Mouse (Mus musculus) liver, embryonic 13.5 days (tissue): ENCODE data around the gene Ssbp3. TPM values are rescaled to one million over a fixed set of nuclear protein-coding genes. Genes with fewer than 3 reads are reported as not detected.
A peak's percentile ranks its signal among the peaks of the same experiment; 100 is the strongest.

Experiments
- ATAC-seq: fragments of 200-750 bp; cut with Nextera tagmentation; 2 replicates; pipeline ENCODE4 v1.8.0; 2017; ENCODE audit warnings: low read depth, mild to moderate bottlenecking, moderate number of reproducible peaks, moderate library complexity
- DNase-seq: peaks from one replicate; pipeline ENCODE4 v3.0.0; 2022
- H3K27ac ChIP-seq: fragments of 300-500 bp; sonication (generic); 2 replicates; pipeline ENCODE4 v1.5.1; 2015; ENCODE audit warnings: moderate library complexity, mild to moderate bottlenecking, inconsistent platforms
- H3K27me3 ChIP-seq: fragments of 300-500 bp; sonication (generic); 2 replicates; pipeline ENCODE4 v1.6.1; 2015; ENCODE audit warnings: mild to moderate bottlenecking, inconsistent platforms
- H3K36me3 ChIP-seq: fragments of 300-500 bp; sonication (generic); 2 replicates; pipeline ENCODE4 v1.6.1; 2015; ENCODE audit warnings: mild to moderate bottlenecking, inconsistent platforms
- H3K4me1 ChIP-seq: fragments of 300-500 bp; sonication (generic); replicated peaks from 2 replicates; pipeline ENCODE4 v1.6.1; 2015; ENCODE audit warnings: inconsistent platforms
- H3K4me2 ChIP-seq: fragments of 300-500 bp; sonication (generic); 2 replicates; pipeline ENCODE4 v1.6.1; 2015; ENCODE audit warnings: inconsistent platforms, mild to moderate bottlenecking, moderate library complexity
- H3K4me3 ChIP-seq: fragments of 300-500 bp; sonication (generic); replicated peaks from 2 replicates; pipeline ENCODE4 v1.5.1; 2015; ENCODE audit warnings: mild to moderate bottlenecking, inconsistent platforms
- H3K9ac ChIP-seq: fragments of 300-500 bp; sonication (generic); 2 replicates; pipeline ENCODE4 v1.6.1; 2015; ENCODE audit warnings: mild to moderate bottlenecking, inconsistent platforms
- H3K9me3 ChIP-seq: fragments of 300-500 bp; sonication (generic); replicated peaks from 2 replicates; pipeline ENCODE4 v1.6.1; 2016; ENCODE audit warnings: inconsistent platforms
- WGBS: fragments of 180-500 bp; shearing (Covaris S2); methylation state at CpG from one replicate; pipeline ENCODE4 v1.1.7; 2015; ENCODE audit not compliant: insufficient replicate concordance; 5-methylcytosine and 5-hydroxymethylcytosine counted together
- polyA plus RNA-seq: library from polyadenylated mRNA; unstranded; fragments of >200 nt; fragmentation: Nextera tagmentation; extraction: Ambion mirVana; gene quantifications from 2 replicates; pipeline ENCODE4 v1.2.1, GENCODE M21; 2015

Ssbp3 gene
- polyA plus RNA-seq, 1 experiment from 2014 or later, result 55.5 TPM

DNA sequence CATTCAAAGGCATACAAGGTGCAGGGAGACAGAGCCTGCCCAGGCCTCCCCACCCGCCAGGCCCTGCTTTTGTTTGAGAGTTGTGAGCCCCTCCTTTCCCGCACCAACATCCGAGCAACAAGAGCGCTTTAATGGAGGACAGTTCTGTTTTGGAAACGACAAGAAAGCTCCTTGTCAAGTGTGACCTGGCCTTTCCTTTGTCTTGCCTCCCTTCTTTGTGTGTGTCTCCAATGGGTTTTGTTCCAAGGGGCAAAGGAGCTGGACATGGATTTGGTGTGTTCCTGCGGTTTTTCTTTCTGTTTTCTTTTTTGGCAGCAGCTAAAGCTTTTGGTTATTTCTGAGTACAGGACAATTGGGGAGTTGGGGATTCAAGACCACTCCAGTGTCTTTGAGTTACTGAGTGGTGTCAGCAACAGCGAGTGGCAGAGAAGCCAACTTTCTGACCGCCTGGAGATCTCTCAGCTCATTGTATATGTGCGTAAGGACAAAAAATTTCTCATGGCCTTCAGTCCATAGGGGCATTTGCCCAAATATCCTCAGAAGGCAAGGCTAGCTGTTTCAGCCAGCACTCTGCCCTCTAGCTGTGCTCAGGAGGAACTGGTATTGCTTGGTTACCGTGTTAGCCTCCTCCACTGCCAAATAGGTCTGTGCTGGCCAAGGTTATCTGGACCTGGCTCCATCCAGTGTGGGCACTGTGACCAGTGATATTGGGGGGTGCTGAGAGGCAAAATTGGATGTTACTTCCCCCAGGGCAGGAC, 78.9 kb downstream of the Ssbp3 start:
- DNase-seq (no peak), ATAC-seq (no peak)
- no peak overlapping the region for H3K4me3 ChIP-seq
- no peak overlapping the region for H3K27ac ChIP-seq
- H3K27me3 ChIP-seq, result no peaks in the 10 kb centered on the region
- H3K36me3 ChIP-seq, result 0 out of 2 replicates have a peak, but pooled peaks cover 8% of the 10 kb centered on the region
- peaks cover 90% of the 10 kb centered on the region for H3K4me1 ChIP-seq
- 81% methylated on average over 10 of the region's 10 CpGs for WGBS
- no peaks in the 10 kb centered on the region for H3K9me3 ChIP-seq
- H3K4me2 ChIP-seq, result no peak overlapping the region
- H3K9ac ChIP-seq, result no peak overlapping the region

DNA sequence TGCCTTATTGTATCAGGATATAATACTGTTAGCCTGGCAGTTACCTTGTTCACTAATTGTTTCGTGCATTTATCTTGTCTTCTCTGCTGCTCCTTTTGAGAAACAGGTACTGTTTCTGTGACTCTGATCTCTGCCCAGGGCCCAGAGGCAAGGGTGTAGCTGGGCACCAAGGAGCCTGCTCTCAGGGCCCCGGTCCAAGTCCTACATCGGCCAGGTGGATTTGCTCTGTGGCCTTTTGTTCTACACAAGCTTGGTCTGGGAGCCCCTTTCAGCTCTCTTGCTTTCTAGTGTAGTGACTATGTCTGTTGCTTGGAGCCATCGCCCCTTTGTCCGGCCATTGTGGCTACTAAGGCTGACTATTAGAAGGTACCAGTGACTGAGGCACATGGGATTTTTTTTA, 82.6 kb downstream of the Ssbp3 start:
- DNase-seq (no peak), ATAC-seq (no peak)
- H3K9ac ChIP-seq, result no peak overlapping the region
- H3K4me1 ChIP-seq, result peaks cover 90% of the 10 kb centered on the region
- 0 out of 2 replicates have a peak, but pooled peaks cover 10% of the 10 kb centered on the region for H3K36me3 ChIP-seq
- no peaks in the 10 kb centered on the region for H3K9me3 ChIP-seq
- H3K27me3 ChIP-seq, result no peaks in the 10 kb centered on the region
- H3K27ac ChIP-seq, result no peak overlapping the region
- WGBS, result 91% methylated on average over 5 of the region's 5 CpGs
- H3K4me2 ChIP-seq, result no peak overlapping the region
- H3K4me3 ChIP-seq, result no peak overlapping the region

DNA sequence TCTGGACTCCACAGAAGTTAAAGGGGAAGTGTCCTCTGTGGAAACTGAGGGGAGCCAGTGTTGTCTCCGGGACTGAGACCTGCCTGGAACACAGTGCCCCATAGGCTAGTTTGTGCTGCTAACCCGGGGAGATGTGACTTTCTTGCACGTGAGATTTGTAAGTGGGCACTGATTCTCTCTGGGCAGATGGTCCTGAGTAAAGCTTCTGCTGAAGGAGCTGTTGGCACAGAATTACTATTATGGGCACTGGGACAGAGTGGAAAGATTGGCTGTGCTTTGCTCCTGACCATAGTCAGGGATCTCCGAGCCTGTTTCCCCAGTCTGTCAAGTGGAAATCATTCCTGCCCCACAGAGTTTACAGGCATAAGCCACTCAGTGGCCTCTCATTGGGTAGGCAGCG, 83.8 kb downstream of the Ssbp3 start:
- Histone ChIP-seq H3K4me1 (peaks cover 92% of the 10 kb centered on the region), H3K4me3 (no peak overlapping the region), H3K27me3 (no peaks in the 10 kb centered on the region), H3K36me3 (peaks cover 15% of the 10 kb centered on the region; the same call in 1 of the 2 replicates), H3K27ac (0 out of 2 replicates have a peak overlapping the region, but pooled peaks have one; percentile 15), H3K9me3 (no peaks in the 10 kb centered on the region), H3K9ac (no peak overlapping the region), H3K4me2 (no peak overlapping the region)
- DNase-seq, result no peak
- WGBS, result 73% methylated on average over 5 of the region's 5 CpGs
- no peak for ATAC-seq

DNA sequence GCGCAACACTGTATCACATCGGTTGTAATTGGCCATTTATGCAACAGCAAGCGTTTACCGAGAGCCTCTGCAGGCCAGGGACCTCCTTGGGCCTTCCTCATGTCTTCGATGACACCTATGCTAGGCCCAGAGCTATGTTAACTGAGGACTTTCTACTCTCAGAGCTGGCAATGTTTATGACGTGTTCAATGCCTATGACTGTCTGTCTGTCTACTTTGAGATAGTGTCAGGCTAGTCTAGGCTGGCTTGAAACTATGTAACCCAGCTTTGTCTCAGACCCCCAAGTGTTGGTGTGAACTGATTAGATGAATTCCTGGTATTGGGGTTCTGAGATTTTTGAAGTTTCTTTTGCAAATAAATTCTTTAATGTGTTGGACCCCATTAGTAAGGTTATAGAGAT, 84.6 kb downstream of the Ssbp3 start:
- Histone ChIP-seq H3K36me3 (peaks cover 18% of the 10 kb centered on the region; the same call in 1 of the 2 replicates), H3K27ac (peak overlapping the region; percentile 15; the same call in 1 of the 2 replicates), H3K9ac (no peak overlapping the region), H3K27me3 (no peaks in the 10 kb centered on the region), H3K4me1 (peaks cover 94% of the 10 kb centered on the region), H3K9me3 (no peaks in the 10 kb centered on the region), H3K4me2 (no peak overlapping the region), H3K4me3 (no peak overlapping the region)
- 70% methylated on average over 6 of the region's 6 CpGs for WGBS
- peak; percentile 39; the same call in 1 of the 2 replicates for ATAC-seq
- DNase-seq, result no peak

DNA sequence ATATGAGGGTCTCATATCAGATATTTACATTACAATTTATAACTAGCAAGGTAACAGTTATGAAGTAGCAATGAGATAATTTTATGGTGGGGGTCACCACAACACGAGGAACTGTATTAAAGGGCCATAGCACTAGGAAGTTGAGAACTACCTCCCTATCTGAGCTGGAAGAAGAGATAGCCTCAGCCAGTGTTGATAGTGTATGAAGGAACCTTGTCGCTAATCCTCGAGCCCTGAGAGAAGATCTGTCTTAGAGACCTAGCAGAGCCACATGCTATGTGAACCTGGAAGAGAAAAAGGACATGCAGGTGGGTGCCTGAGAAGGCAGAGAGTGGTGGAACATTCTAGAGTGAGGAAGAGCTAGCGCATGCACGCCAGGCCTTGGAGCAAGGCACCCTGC, 85.0 kb downstream of the Ssbp3 start:
- Histone ChIP-seq H3K4me3 (no peak overlapping the region), H3K4me2 (no peak overlapping the region), H3K27me3 (no peaks in the 10 kb centered on the region), H3K4me1 (peaks cover 98% of the 10 kb centered on the region), H3K9ac (no peak overlapping the region), H3K36me3 (peaks cover 18% of the 10 kb centered on the region), H3K9me3 (no peaks in the 10 kb centered on the region), H3K27ac (0 out of 2 replicates have a peak overlapping the region, but pooled peaks have one; percentile 32)
- DNase-seq (no peak), ATAC-seq (no peak)
- 46% methylated on average over 5 of the region's 5 CpGs for WGBS

DNA sequence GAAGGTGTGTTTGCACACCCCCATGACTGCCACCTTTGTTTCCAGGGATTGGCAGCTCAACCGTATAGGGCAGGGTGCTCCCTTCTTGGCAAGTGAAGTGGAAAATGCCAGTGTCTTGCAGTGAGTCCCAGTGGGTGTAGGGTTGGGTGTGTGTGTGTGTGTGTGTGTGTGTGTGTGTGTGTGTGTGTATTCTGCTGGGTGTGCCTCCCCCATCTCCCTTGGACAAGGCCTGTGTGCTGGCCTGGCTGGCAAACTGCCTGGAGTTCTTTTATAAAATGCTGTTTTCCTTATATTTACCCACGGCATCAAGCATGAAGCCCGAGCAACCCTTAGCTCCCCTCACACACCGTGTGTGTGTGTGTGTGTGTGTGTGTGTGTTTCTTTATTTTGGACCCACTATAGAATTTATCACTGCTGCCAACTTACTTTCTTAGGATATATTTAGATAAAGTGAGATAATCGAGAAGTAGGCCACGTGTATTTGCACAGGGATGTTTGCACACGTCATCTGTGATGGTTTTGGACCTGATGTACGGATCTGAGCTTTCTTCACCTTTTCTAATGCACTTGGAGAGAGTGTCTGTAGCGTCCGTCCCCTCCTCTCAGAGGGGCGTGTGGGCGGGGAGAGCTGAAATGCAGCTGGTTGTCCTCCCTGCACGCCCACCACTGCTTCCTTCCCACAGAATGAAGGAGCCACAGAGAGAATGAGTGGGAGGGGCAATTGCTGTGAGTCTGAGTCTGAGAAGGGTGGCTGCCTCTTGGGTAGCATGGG, 86.0 kb downstream of the Ssbp3 start:
- Histone ChIP-seq H3K4me1 (peaks cover 99% of the 10 kb centered on the region), H3K9ac (no peak overlapping the region), H3K4me2 (no peak overlapping the region), H3K27ac (no peak overlapping the region), H3K36me3 (peaks cover 16% of the 10 kb centered on the region), H3K27me3 (no peaks in the 10 kb centered on the region), H3K4me3 (no peak overlapping the region), H3K9me3 (no peaks in the 10 kb centered on the region)
- no peak for DNase-seq
- ATAC-seq, result no peak
- 49% methylated on average over 13 of the region's 13 CpGs for WGBS

DNA sequence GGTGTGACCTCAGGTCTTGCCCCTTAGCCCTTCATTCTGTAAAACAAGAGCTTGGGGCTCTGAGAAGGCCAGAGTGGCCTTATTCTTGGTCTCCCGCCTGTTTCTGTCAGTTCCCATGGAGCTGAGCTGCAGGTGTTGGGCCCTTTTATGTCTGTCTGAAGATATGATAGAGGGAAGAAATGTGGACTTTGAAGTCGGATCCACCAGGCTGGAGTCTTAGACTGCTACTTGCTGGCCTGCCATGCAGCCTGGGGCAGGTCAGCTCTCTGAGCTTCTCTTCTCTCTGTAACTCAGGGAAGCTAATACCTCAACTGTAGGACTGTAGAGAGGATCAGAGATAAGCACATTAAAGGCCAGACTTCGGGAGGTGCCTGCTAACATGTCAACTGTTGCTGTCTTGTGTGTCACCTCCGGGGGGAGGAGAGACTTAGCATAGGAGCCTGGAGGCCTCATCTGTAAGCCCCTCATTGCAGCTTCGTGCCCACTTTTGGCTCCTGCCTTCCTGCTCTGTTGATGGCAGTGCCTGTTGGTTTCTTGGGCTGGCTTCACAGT, 90.8 kb downstream of the Ssbp3 start:
- H3K4me2 ChIP-seq, result peak overlapping the region; percentile 12
- peaks cover 100% of the 10 kb centered on the region for H3K4me1 ChIP-seq
- no peaks in the 10 kb centered on the region for H3K27me3 ChIP-seq
- no peaks in the 10 kb centered on the region for H3K9me3 ChIP-seq
- peaks cover 13% of the 10 kb centered on the region for H3K36me3 ChIP-seq
- 40% methylated on average over 5 of the region's 5 CpGs for WGBS
- DNase-seq, result peak; percentile 26
- peak overlapping the region; percentile 44 for H3K9ac ChIP-seq
- peak; percentile 66 for ATAC-seq
- no peak overlapping the region for H3K4me3 ChIP-seq
- H3K27ac ChIP-seq, result peak overlapping the region; percentile 81

DNA sequence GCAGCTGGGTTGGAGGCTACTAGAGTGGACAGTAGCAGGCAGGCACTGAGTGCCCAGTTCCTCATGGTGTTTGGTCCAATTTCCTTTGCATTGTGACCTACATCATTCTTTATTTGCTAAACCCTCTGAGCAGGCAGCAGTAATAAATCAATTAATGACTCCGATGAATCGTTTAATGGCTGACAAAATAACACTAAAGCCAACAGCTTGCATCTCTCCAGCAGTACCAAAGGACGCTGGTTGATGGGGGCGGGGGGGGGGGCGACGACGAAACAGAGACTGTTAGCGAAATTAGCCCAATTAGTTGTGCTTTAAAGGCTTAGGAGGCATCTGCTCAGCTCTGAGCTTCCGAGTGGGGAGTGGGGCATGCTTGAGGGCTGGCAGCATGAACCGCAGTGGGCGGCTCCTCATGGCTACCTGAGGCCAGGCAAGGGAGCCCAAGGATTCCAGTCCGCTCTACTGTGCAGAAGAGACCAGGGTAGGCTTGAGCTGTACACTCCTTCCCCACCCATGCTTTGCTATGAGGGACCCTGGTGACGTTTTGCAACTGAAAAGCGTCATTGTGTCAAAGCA, 91.5 kb downstream of the Ssbp3 start:
- Histone ChIP-seq H3K4me3 (no peak overlapping the region), H3K9ac (peak overlapping the region; percentile 44; the same call in 1 of the 2 replicates), H3K27me3 (no peaks in the 10 kb centered on the region), H3K9me3 (no peaks in the 10 kb centered on the region), H3K4me1 (peaks cover 100% of the 10 kb centered on the region), H3K27ac (peak overlapping the region; percentile 81), H3K4me2 (peak overlapping the region; percentile 12; the same call in 1 of the 2 replicates), H3K36me3 (peaks cover 13% of the 10 kb centered on the region)
- ATAC-seq (no peak), DNase-seq (no peak)
- WGBS, result 85% methylated on average over 14 of the region's 14 CpGs

DNA sequence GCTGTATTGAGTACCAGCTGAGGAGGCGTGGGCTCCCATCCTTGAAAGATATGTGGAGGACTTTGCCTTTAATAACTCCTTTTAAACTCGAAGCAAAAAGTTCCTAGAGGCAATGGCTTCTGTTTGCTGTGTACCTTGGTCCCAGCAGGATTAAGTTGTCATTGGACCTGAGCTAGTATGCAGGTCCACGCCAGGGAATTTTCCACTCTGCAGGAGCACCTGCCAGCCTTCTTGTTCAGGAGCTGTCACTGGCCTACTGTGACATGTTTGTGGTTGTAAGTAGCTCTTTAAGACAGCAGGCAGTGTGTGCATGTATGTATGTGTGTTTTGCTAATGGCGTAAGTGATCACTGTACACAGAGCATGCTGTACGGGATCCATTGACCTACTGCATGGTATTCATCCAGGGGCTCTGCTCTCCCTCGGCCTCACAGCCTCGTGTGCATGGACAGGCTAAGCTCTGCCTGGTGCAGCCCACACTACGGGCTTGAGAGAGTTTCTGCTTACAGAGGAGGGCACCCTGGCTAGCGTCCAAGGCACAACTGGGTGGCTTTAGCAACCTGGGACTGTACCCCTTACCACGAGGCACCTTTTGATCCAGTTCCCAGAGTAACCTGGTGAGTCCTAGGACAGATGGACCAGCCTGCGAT, 92.1 kb downstream of the Ssbp3 start:
- H3K27me3 ChIP-seq, result no peaks in the 10 kb centered on the region
- no peak overlapping the region for H3K4me2 ChIP-seq
- peak overlapping the region; percentile 54; the same call in 1 of the 2 replicates for H3K27ac ChIP-seq
- H3K4me3 ChIP-seq, result no peak overlapping the region
- DNase-seq (no peak), ATAC-seq (no peak)
- peaks cover 13% of the 10 kb centered on the region for H3K36me3 ChIP-seq
- WGBS, result 78% methylated on average over 11 of the region's 11 CpGs
- peaks cover 100% of the 10 kb centered on the region for H3K4me1 ChIP-seq
- H3K9me3 ChIP-seq, result no peaks in the 10 kb centered on the region
- H3K9ac ChIP-seq, result no peak overlapping the region; the same call in 1 of the 2 replicates

DNA sequence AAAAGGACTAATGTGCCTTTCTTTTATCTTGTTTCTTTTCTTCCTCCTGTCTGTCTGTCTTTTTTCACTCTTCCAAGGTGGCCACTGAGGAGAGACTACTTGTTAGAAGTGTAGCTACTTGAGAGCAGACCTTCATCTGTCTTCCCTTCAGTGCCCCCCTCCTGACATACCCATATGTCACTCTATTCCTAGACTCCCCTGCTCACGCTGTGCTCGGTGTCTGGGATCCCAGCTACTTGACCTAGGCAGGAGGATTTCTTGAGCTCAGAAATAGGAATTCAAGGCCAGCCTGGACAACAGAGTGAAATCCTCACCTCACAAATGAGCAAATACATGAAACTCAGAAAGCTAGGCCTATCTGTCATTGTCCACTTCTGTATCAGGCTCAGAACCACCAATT, 92.7 kb downstream of the Ssbp3 start:
- WGBS, result 75% methylated on average over 2 of the region's 2 CpGs
- Histone ChIP-seq H3K9me3 (no peaks in the 10 kb centered on the region), H3K27me3 (no peaks in the 10 kb centered on the region), H3K36me3 (peaks cover 10% of the 10 kb centered on the region), H3K9ac (no peak overlapping the region; the same call in 1 of the 2 replicates), H3K27ac (peak overlapping the region; percentile 74), H3K4me2 (no peak overlapping the region), H3K4me3 (no peak overlapping the region), H3K4me1 (peaks cover 100% of the 10 kb centered on the region)
- DNase-seq, result no peak
- no peak for ATAC-seq
